Mouse (Mus musculus) cerebellum, adult (tissue): ENCODE measurements around the gene Nrxn3.
A peak's percentile ranks its signal among the peaks of the same experiment; 100 is the strongest.

ENCODE experiments used
- ATAC-seq: cut with Nextera tagmentation; 2 replicates; pipeline ENCODE4 v1.9.2; 2017; ENCODE audit warnings: mild to moderate bottlenecking, moderate library complexity, mixed read lengths; ENCODE audit not compliant: insufficient number of reproducible peaks, low FRiP score, low TSS enrichment

Gene Nrxn3

DNA sequence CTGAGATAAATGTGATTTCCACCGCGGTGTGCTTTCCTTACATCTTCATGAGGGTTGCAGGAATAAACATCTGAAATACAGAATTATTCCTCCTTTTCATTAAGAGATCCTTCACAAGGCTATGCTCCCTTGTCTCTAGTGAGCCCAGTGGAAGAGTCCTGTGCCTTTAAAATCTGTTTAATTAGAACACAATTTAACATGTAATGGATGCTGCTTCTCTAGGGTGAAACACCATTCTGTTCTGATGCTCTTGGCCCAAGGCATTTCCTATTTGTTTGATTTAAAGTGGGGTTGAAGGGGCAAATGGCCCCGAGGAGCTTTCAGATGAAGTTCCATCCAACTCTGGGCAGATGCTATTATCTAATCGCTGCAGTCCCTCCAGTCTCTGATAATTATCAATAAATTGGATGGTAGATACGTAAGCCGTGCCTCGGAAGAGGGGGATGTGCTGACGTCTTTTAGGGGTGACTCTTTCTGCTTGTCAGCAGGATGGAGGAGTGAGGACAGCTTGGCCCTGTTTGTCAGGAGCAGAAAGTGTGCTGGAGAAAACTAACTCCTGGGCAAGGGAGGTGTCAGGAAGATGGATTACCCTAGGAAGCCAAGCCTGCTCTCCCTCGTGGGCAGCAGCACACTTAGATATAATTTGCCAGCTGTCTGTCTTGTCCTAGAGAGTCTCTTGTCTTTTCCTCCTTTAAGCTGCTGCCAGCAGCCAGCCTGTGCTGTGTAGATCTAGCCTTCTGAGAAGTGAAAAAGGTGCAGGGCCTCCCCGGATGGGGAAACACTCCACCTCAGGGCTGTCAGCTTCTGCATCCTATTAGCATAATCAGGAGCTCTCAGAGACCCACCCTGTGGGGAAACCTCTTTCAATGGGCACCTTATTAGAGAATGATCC is 1041.8 kb downstream of the Nrxn3 start:
- no peak for ATAC-seq

- no peak for ATAC-seq
Observed at GRCm38 (mm10) chr12:89765179-89765578, 1042.5 kb downstream of the Nrxn3 start.

- ATAC-seq: peak; percentile 94
Observed at GRCm38 (mm10) chr12:89788794-89789193, 1066.1 kb downstream of the Nrxn3 start.

GRCm38 (mm10) chr12:89789981-89790380 is 1067.3 kb downstream of the Nrxn3 start:
- no peak for ATAC-seq

DNA sequence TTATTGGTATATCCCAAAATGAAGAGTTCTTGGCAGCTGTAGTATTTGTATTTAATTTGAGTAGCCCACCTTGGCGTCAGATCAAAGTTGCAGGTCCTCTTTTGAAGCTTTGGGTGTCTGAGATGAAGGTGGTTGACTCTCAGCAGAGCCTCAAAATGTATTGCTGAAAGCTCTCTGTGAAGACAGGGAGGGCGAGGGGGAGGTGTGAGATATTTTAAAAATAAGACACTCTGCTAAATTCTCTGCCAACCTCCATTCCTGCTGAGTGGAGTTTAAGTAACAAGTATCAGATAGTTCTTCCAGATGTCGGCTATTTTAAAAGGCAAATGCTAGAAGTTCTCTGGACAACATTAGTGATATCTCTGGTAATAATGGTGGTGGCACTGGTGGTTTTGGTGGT is 1069.2 kb downstream of the Nrxn3 start:
- ATAC-seq: no peak

- no peak for ATAC-seq
Observed at GRCm38 (mm10) chr12:89794741-89795140, 1072.1 kb downstream of the Nrxn3 start.

GRCm38 (mm10) chr12:89808217-89808616 is 1085.5 kb downstream of the Nrxn3 start:
- ATAC-seq: no peak

GRCm38 (mm10) chr12:89810146-89810545 is 1087.5 kb downstream of the Nrxn3 start:
- ATAC-seq: no peak

DNA sequence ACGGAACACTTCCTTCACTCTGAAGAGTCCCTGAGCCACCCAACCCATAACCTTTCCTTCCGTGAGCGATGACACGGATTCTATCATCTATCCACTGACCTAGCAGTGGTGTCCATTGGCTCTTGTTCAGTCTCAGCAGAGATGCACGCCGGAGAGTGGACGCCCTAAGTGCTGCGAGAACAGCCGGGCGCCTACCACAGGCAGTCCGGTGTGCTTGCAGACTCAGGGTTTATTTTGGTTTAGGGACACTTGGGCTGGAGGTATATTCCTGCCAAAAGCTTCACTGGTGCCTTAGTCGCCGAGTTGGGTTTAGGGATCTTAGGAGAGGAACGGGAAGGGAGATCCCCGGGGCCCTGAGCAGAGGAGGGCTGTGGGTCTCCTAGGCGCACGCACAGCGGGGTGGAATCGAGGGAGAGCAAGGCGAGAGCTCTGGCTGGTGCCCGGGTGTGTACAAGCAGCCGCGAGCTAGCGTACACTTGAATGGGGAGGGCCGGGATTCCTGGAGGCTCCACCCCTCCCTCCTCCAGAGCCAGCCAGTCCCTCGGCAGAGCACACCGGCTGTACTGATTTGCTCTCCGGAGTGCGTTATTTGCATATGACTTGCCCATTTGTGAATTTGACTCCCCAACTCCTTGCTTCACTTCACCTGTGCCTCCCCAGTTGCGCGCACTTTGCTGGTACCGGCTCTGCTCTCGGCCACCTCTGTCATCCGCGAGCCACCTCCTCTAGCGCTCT is 1089.3 kb downstream of the Nrxn3 start:
- peak; percentile 94 for ATAC-seq

- no peak for ATAC-seq
Observed at GRCm38 (mm10) chr12:89812550-89813207, 1090.0 kb downstream of the Nrxn3 start.

GRCm38 (mm10) chr12:89813294-89813693 is 1090.6 kb downstream of the Nrxn3 start:
- no peak for ATAC-seq

GRCm38 (mm10) chr12:89813718-89814117 is 1091.0 kb downstream of the Nrxn3 start:
- no peak for ATAC-seq

- no peak for ATAC-seq
Observed at GRCm38 (mm10) chr12:89814536-89814935, 1091.9 kb downstream of the Nrxn3 start.

GRCm38 (mm10) chr12:89817072-89817773 is 1094.5 kb downstream of the Nrxn3 start:
- no peak for ATAC-seq

DNA sequence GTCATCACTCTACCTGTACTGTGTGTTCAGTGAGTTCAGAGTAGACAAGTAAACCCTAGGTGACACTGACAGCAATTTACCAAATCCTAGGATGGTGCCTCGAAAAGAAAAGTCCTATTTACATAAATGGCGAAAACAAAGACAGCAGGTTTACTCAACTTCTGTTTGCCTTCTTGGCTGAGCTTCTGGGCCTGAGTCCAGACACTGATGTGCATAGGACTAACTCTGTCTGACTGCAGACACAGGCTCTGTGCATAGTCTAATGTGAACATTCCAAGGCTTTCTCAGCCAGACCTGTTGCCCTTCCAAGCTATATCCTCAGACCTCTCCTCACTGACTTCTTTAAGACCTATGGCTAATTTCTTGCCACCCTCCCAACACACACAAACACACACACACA is 1095.5 kb downstream of the Nrxn3 start:
- no peak for ATAC-seq

DNA sequence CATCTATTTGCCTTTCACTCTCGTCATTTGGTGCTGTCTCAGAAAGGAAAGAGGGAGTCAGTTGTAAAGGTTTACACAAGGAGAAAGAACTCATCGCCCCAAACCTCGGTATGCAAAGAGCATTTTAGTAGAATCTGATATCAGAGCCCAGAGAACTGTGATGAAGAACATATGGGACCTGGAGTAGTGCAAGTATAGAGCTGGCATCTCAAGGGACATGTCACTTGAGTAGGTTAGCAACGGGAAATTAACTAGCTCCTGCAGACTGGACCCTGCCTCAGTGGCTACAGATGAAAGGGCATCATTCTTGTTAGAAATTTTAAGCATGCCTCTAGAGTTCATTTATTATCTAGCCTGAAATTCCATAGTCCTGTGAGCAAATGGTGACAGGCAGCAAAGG is 1099.5 kb downstream of the Nrxn3 start:
- no peak for ATAC-seq

- ATAC-seq: no peak
Observed at GRCm38 (mm10) chr12:89829927-89830326, 1107.3 kb downstream of the Nrxn3 start.

- ATAC-seq: no peak
Observed at GRCm38 (mm10) chr12:89830350-89830749, 1107.7 kb downstream of the Nrxn3 start.

- ATAC-seq: no peak
Observed at GRCm38 (mm10) chr12:89831300-89831699, 1108.6 kb downstream of the Nrxn3 start.

DNA sequence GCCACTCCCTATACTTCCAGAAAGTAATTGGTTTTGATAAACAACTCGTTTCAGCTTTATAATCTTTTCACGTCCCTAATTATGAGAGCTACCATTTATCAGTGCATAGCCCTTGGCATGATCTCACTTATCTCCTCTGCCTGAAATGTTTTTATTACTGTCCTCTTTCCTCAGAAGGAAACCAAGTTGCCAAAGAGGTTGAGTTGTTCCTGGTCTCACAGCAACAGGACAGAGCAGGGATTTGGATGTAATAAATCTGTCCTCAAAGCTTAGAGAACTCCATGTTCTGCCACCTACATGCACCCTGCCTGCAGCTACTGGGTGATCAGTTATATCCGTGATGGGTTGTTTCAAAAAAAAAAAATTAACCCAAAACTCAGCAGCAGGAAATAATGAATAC is 1113.6 kb downstream of the Nrxn3 start:
- no peak for ATAC-seq
